Mouse (Mus musculus): ENCODE data around the gene Fam178b. TPM values are rescaled to one million over a fixed set of nuclear protein-coding genes. Genes with fewer than 3 reads are reported as not detected.

Fam178b gene
- total RNA-seq, 2 experiments from 2014 or later: 0.61 to 1.2 TPM

- DNase-seq: no peak
Observed at GRCm38 (mm10) chr1:36566425-36566824, 116.6 kb downstream of the Fam178b start.

- peak; percentile 64 for DNase-seq
Observed at GRCm38 (mm10) chr1:36564101-36564500, 118.9 kb downstream of the Fam178b start.

- no peak for DNase-seq
Observed at GRCm38 (mm10) chr1:36563632-36564031, 119.4 kb downstream of the Fam178b start.

- no peak for DNase-seq
Observed at GRCm38 (mm10) chr1:36563197-36563596, 119.8 kb downstream of the Fam178b start.

- no peak for DNase-seq
Observed at GRCm38 (mm10) chr1:36562388-36562787, 120.6 kb downstream of the Fam178b start.

- no peak for DNase-seq
Observed at GRCm38 (mm10) chr1:36560903-36561302, 122.1 kb downstream of the Fam178b start.

GRCm38 (mm10) chr1:36559888-36560287, 123.1 kb downstream of the Fam178b start:
- DNase-seq: no peak

- DNase-seq: no peak
Observed at GRCm38 (mm10) chr1:36559256-36559655, 123.7 kb downstream of the Fam178b start.

- DNase-seq: peak; percentile 74
Observed at GRCm38 (mm10) chr1:36558031-36558993, 124.7 kb downstream of the Fam178b start, which contains the start of gene Sema4c. Gene Sema4c (minus strand): TSS chr1:36558349.

- peak; percentile 88 for DNase-seq
Observed at GRCm38 (mm10) chr1:36557457-36558011, 125.4 kb downstream of the Fam178b start.

- DNase-seq: peak; percentile 89
Observed at GRCm38 (mm10) chr1:36556553-36557456, 126.2 kb downstream of the Fam178b start.

- no peak for DNase-seq
Observed at GRCm38 (mm10) chr1:36555798-36556395, 127.1 kb downstream of the Fam178b start.

GRCm38 (mm10) chr1:36554633-36555399, 128.2 kb downstream of the Fam178b start:
- DNase-seq: no peak

- no peak for DNase-seq
Observed at GRCm38 (mm10) chr1:36552506-36552905, 130.5 kb downstream of the Fam178b start.

- DNase-seq: no peak
Observed at GRCm38 (mm10) chr1:36551904-36552303, 131.1 kb downstream of the Fam178b start.

- no peak for DNase-seq
Observed at GRCm38 (mm10) chr1:36550075-36550863, 132.7 kb downstream of the Fam178b start.

GRCm38 (mm10) chr1:36549491-36549890, 133.5 kb downstream of the Fam178b start:
- no peak for DNase-seq

GRCm38 (mm10) chr1:36548771-36549170, 134.2 kb downstream of the Fam178b start:
- no peak for DNase-seq

- DNase-seq: no peak
Observed at GRCm38 (mm10) chr1:36547981-36548598, 134.9 kb downstream of the Fam178b start.
